Mouse (Mus musculus): ENCODE results near the gene 1700019A02Rik. TPM values are rescaled to one million over a fixed set of nuclear protein-coding genes. Genes with fewer than 3 reads are reported as not detected.

1700019A02Rik gene
- polyA plus RNA-seq, 1 experiment, result not detected

DNA sequence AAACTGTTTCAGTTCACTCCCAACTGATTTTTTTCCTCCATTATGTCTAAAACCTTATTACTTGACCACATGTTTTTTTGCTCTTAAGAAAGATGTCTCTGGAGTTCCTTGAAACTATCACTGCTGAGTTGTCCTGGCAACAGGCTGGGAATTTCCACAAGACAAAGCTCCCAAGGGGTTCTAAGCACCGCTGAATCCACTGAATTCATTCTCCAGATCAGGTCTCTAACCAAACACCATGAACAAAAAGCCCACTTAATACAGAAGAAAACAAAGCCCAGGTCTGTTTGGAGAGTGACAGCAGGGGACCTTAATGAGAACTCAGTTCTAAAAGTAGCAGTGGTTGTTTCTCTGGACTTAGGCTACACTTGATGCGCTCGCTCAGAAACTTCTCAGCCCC lies 3.8 kb upstream of the 1700019A02Rik start:
- Histone ChIP-seq H3K27ac (ENCODE audit: insufficient read depth, low read depth, low read length) (no peak overlapping the region), H3K4me3 (ENCODE audit: insufficient read depth, low read depth, low read length) (no peak overlapping the region), H3K4me1 (ENCODE audit: control insufficient read depth, insufficient read depth, low read length) (no peaks in the 10 kb centered on the region), H3K27me3 (replicated peaks; ENCODE audit: control insufficient read depth, insufficient read depth, low read length) (no peaks in the 10 kb centered on the region), H3K36me3 (ENCODE audit: control insufficient read depth, insufficient read depth, low read length) (no peaks in the 10 kb centered on the region; the same call in none of the 2 replicates)
- TF ChIP-seq POLR2A (IDR thresholded peaks at IDR 0.05; ENCODE audit: low read depth, low read length) (no peak), CTCF (conservative IDR thresholded peaks at IDR 0.05; ENCODE audit: insufficient read depth, insufficient read length, low read depth, low read length) (no peak)
- 80% methylated on average over 3 of the region's 3 CpGs for WGBS
- DNase-seq, result no peak

DNA sequence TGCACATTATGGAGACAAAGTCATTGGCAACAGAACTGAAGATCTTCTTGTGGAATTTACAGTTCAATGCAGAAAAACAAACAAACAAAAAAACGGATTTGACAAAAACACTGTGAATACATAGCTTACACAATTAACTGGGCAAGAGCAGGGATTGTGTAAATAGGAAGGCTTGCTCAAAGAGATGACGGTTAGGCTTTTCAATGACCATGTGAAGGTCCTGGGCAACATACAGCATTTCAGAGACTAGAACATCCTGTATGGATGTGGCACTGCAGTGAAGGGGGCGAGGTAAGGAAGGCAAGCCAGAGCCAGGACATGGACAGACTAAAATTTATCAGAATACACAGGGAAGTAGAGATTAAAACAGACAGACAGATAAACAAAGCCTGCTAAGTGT lies 2.2 kb upstream of the 1700019A02Rik start:
- Histone ChIP-seq H3K36me3 (ENCODE audit: control insufficient read depth, insufficient read depth, low read length) (no peaks in the 10 kb centered on the region; the same call in 1 of the 2 replicates), H3K27me3 (replicated peaks; ENCODE audit: control insufficient read depth, insufficient read depth, low read length) (no peaks in the 10 kb centered on the region), H3K4me3 (ENCODE audit: insufficient read depth, low read depth, low read length) (no peak overlapping the region), H3K27ac (ENCODE audit: insufficient read depth, low read depth, low read length) (no peak overlapping the region), H3K4me1 (ENCODE audit: control insufficient read depth, insufficient read depth, low read length) (no peaks in the 10 kb centered on the region)
- DNase-seq, result no peak
- 83% methylated on average over 3 of the region's 3 CpGs for WGBS
- TF ChIP-seq CTCF (conservative IDR thresholded peaks at IDR 0.05; ENCODE audit: insufficient read depth, insufficient read length, low read depth, low read length) (no peak), POLR2A (IDR thresholded peaks at IDR 0.05; ENCODE audit: low read depth, low read length) (no peak)

DNA sequence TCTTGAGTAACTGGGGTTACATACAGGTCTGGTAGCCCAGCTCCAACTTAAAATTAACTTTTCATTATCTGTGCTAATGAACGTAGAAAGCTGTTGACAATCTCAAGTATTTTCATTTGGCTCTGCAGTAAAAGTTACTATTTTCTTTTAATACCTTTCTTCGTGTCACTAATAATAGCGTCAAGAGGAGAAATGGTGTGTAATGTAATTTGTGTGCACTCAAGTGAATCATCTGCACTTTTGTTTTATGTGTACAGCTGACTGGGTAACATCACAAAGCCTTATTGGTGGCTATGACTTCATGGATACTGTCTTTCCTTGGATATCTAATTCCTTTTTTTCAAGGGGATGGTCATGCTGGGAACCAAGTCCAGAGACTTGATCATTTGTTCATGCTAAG lies 1.1 kb downstream of the 1700019A02Rik start:
- no peak for DNase-seq
- H3K36me3 ChIP-seq (ENCODE audit: control insufficient read depth, insufficient read depth, low read length), result no peaks in the 10 kb centered on the region
- no peaks in the 10 kb centered on the region for H3K27me3 ChIP-seq (replicated peaks; ENCODE audit: control insufficient read depth, insufficient read depth, low read length)
- no peaks in the 10 kb centered on the region for H3K4me1 ChIP-seq (ENCODE audit: control insufficient read depth, insufficient read depth, low read length)
- no peak overlapping the region for H3K4me3 ChIP-seq (ENCODE audit: insufficient read depth, low read depth, low read length)
- no peak overlapping the region for H3K27ac ChIP-seq (ENCODE audit: insufficient read depth, low read depth, low read length)
- 75% methylated on average over 3 of the region's 3 CpGs for WGBS
- TF ChIP-seq POLR2A (IDR thresholded peaks at IDR 0.05; ENCODE audit: low read depth, low read length) (no peak), CTCF (conservative IDR thresholded peaks at IDR 0.05; ENCODE audit: insufficient read depth, insufficient read length, low read depth, low read length) (no peak)

DNA sequence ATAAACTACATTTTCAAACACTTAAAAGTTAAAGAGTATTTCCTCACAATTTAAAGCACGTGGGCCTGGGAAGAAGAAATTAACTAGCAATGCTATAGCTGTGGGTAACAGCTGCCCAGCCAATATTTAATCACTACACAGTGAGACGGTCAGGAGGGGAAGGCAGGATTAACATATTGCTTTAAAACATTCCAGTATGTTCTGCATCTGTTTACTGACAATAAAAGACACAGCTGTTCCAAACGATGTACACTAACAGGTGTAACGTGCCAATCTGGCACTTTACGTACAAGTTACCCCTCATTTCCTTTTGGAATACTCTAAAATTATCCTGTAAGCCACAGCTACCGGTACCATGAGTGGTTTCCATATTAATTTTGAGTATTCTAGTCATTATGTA lies 29.7 kb downstream of the 1700019A02Rik start:
- Histone ChIP-seq H3K36me3 (ENCODE audit: control insufficient read depth, insufficient read depth, low read length) (no peaks in the 10 kb centered on the region), H3K4me3 (ENCODE audit: insufficient read depth, low read depth, low read length) (no peak overlapping the region), H3K27me3 (replicated peaks; ENCODE audit: control insufficient read depth, insufficient read depth, low read length) (no peaks in the 10 kb centered on the region), H3K27ac (ENCODE audit: insufficient read depth, low read depth, low read length) (no peak overlapping the region), H3K4me1 (ENCODE audit: control insufficient read depth, insufficient read depth, low read length) (no peaks in the 10 kb centered on the region)
- DNase-seq, result no peak
- TF ChIP-seq CTCF (conservative IDR thresholded peaks at IDR 0.05; ENCODE audit: insufficient read depth, insufficient read length, low read depth, low read length), result no peak
- 71% methylated on average over 6 of the region's 6 CpGs for WGBS

DNA sequence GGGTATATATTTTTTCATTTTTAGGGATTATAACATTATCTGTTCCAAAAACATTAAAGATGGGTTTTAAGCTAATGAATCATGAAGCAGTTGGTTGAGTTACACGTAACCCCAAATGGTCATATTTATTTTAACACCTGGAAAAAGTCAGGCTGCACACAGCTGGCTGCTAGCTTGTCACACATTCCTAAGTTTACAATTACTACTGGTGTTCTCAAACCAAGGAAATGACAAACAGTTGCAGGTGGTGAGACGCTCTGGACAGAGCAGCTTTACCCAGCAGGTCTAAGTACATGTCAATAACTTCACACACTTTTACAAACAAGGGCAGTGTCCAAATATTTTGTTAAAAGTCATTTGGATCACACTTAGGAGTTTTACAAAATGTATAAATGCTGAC lies 64.4 kb downstream of the 1700019A02Rik start:
- Histone ChIP-seq H3K36me3 (ENCODE audit: control insufficient read depth, insufficient read depth, low read length) (no peaks in the 10 kb centered on the region), H3K27me3 (replicated peaks; ENCODE audit: control insufficient read depth, insufficient read depth, low read length) (no peaks in the 10 kb centered on the region), H3K4me3 (ENCODE audit: insufficient read depth, low read depth, low read length) (no peak overlapping the region), H3K4me1 (ENCODE audit: control insufficient read depth, insufficient read depth, low read length) (no peaks in the 10 kb centered on the region), H3K27ac (ENCODE audit: insufficient read depth, low read depth, low read length) (no peak overlapping the region)
- TF ChIP-seq POLR2A (IDR thresholded peaks at IDR 0.05; ENCODE audit: low read depth, low read length), result no peak
- TF ChIP-seq CTCF (conservative IDR thresholded peaks at IDR 0.05; ENCODE audit: insufficient read depth, insufficient read length, low read depth, low read length), result no peak
- 23% methylated on average over 2 of the region's 2 CpGs for WGBS
- DNase-seq, result no peak

DNA sequence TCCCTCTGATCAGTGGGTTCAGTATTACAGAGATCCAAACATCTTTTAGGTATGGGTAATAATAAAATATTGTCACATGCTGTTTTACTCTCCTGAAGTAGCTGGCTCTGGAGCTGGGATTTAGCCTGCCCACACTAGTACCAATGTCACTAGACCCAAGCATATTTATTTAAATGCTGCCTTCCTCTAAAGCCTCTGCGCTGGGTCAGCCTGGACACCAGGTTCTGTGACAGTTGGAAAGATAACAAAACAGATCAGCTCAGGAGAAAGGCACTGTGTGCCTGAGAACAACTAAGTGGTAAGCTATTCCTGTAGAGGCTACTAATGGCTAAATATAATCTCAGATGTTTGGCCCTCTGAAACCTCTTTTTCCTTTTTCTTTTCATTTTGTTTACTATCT lies 76.9 kb downstream of the 1700019A02Rik start:
- H3K27me3 ChIP-seq (replicated peaks; ENCODE audit: control insufficient read depth, insufficient read depth, low read length), result no peaks in the 10 kb centered on the region
- DNase-seq, result no peak
- H3K4me3 ChIP-seq (ENCODE audit: insufficient read depth, low read depth, low read length), result no peak overlapping the region
- WGBS, result 85% methylated on average over 1 of the region's 1 CpGs
- no peaks in the 10 kb centered on the region for H3K36me3 ChIP-seq (ENCODE audit: control insufficient read depth, insufficient read depth, low read length)
- H3K4me1 ChIP-seq (ENCODE audit: control insufficient read depth, insufficient read depth, low read length), result no peaks in the 10 kb centered on the region
- no peak overlapping the region for H3K27ac ChIP-seq (ENCODE audit: insufficient read depth, low read depth, low read length)
- TF ChIP-seq CTCF (conservative IDR thresholded peaks at IDR 0.05; ENCODE audit: insufficient read depth, insufficient read length, low read depth, low read length) (no peak), POLR2A (IDR thresholded peaks at IDR 0.05; ENCODE audit: low read depth, low read length) (no peak)

Other genes with a start within 250 kb of the 1700019A02Rik start
- gene 1700019D03Rik, start 167.5 kb downstream of the 1700019A02Rik start, polyA plus RNA-seq (2012; rRNA removed), result 1.1 and 2.1 TPM in 2 replicates
- gene Mstn, start 126.0 kb downstream of the 1700019A02Rik start, polyA plus RNA-seq (2012; rRNA removed), result 0.20 TPM in 1 of 2 replicates, not detected in the other
- 1.3 and 1.9 TPM in 2 replicates for gene Pms1, start 109.4 kb upstream of the 1700019A02Rik start, polyA plus RNA-seq (2012; rRNA removed)
- 7.5 and 9.8 TPM in 2 replicates for gene Ormdl1, start 109.5 kb upstream of the 1700019A02Rik start, polyA plus RNA-seq (2012; rRNA removed)
- 14.9 and 22.1 TPM in 2 replicates for gene Gm28778, start 109.5 kb upstream of the 1700019A02Rik start, polyA plus RNA-seq (2012; rRNA removed)
- gene Osgepl1, start 126.0 kb upstream of the 1700019A02Rik start, polyA plus RNA-seq (2012; rRNA removed), result 7.9 and 10.2 TPM in 2 replicates
- gene Asdurf, start 165.0 kb upstream of the 1700019A02Rik start, polyA plus RNA-seq (2012; rRNA removed), result not detected in 2 replicates
- gene Gm28551, start 165.0 kb upstream of the 1700019A02Rik start, polyA plus RNA-seq (2012; rRNA removed), result not detected in 2 replicates
- gene Asnsd1, start 165.1 kb upstream of the 1700019A02Rik start, polyA plus RNA-seq (2012; rRNA removed), result 6.1 and 9.2 TPM in 2 replicates